Mouse (Mus musculus): Measurements from ENCODE around the gene Pacrg.

GRCm38 (mm10) chr17:10449800-10450299 lies 390.3 kb downstream of the Pacrg start:
- TF ChIP-seq CTCF (IDR thresholded peaks at IDR 0.05; ENCODE audit: control insufficient read depth, insufficient read depth, insufficient read length): no peak
- no peak for TF ChIP-seq CEBPB (IDR thresholded peaks at IDR 0.05; ENCODE audit: low read depth)
- TF ChIP-seq MYOD1 (IDR thresholded peaks at IDR 0.05; ENCODE audit: control insufficient read depth, insufficient read length, low read depth): no peak
- no peak for TF ChIP-seq MAX (IDR thresholded peaks at IDR 0.05)
- TF ChIP-seq USF1 (IDR thresholded peaks at IDR 0.05; ENCODE audit: low read depth): no peak
- no peak for TF ChIP-seq MYOG (IDR thresholded peaks at IDR 0.05; ENCODE audit: control insufficient read depth, extremely low read depth, insufficient read length)
